Mouse (Mus musculus): ENCODE data around the gene Fam205c. TPM values are rescaled to one million over a fixed set of nuclear protein-coding genes. Genes with fewer than 3 reads are reported as not detected.

The Fam205c gene
- not detected in 2 replicates for polyA plus RNA-seq (2012; rRNA removed)

GRCm38 (mm10) chr4:42874134-42874533 lies at the start of gene Fam205c:
TSS of gene Fam205c (minus strand) at chr4:42874234.

GRCm38 (mm10) chr4:42916617-42917401 lies 42.8 kb upstream of the Fam205c start, which contains the start of gene Phf24:
TSS of gene Phf24 (plus strand) at chr4:42916660.

GRCm38 (mm10) chr4:42856671-42857070 lies 17.4 kb downstream of the Fam205c start, which contains the start of gene Gm12394:
TSS of gene Gm12394 (minus strand) at chr4:42856771.

GRCm38 (mm10) chr4:42853788-42854187 lies 20.2 kb downstream of the Fam205c start, which contains the start of gene Fam205a1:
TSS of gene Fam205a1 (minus strand) at chr4:42853888.

Other genes with a start within 250 kb of the Fam205c start
- 0.63 TPM in 1 of 2 replicates, not detected in the other for gene Gm2564, start 244.5 kb downstream of the Fam205c start, polyA plus RNA-seq (2012; rRNA removed)
- gene Ccl27b, start 219.0 kb downstream of the Fam205c start, polyA plus RNA-seq (2012; rRNA removed) = not detected in 2 replicates
- 0.09 and 0.14 TPM in 2 replicates for gene Il11ra2, start 212.3 kb downstream of the Fam205c start, polyA plus RNA-seq (2012; rRNA removed)
- gene 4930578G10Rik, start 138.7 kb downstream of the Fam205c start, polyA plus RNA-seq (2012; rRNA removed) = not detected in 2 replicates
- 0.86 and 1.9 TPM in 2 replicates for gene Ccl19, start 117.7 kb downstream of the Fam205c start, polyA plus RNA-seq (2012; rRNA removed)
- gene Ccl21a, start 100.2 kb downstream of the Fam205c start, polyA plus RNA-seq (2012; rRNA removed) = 14.0 and 19.6 TPM in 2 replicates
- not detected in 2 replicates for gene Fam205a1, start 20.3 kb downstream of the Fam205c start, polyA plus RNA-seq (2012; rRNA removed)
- not detected in 2 replicates for gene Gm12394, start 17.5 kb downstream of the Fam205c start, polyA plus RNA-seq (2012; rRNA removed)
- gene Phf24, start 42.4 kb upstream of the Fam205c start, polyA plus RNA-seq (2012; rRNA removed) = 1.5 and 2.4 TPM in 2 replicates
- gene Dnajb5, start 75.6 kb upstream of the Fam205c start, polyA plus RNA-seq (2012; rRNA removed) = 10.8 and 12.7 TPM in 2 replicates
- not detected in 2 replicates for gene 1700022I11Rik, start 95.4 kb upstream of the Fam205c start, polyA plus RNA-seq (2012; rRNA removed)
- gene Vcp, start 126.3 kb upstream of the Fam205c start, polyA plus RNA-seq (2012; rRNA removed) = 135 and 178 TPM in 2 replicates
- gene Fancg, start 136.3 kb upstream of the Fam205c start, polyA plus RNA-seq (2012; rRNA removed) = 5.1 and 5.2 TPM in 2 replicates
- 13.3 and 13.9 TPM in 2 replicates for gene Pigo, start 151.6 kb upstream of the Fam205c start, polyA plus RNA-seq (2012; rRNA removed)
- 49.2 and 49.5 TPM in 2 replicates for gene Stoml2, start 157.5 kb upstream of the Fam205c start, polyA plus RNA-seq (2012; rRNA removed)
- 11.8 and 13.7 TPM in 2 replicates for gene Fam214b, start 172.0 kb upstream of the Fam205c start, polyA plus RNA-seq (2012; rRNA removed)
- 7.0 TPM in 2 replicates for gene Unc13b, start 184.7 kb upstream of the Fam205c start, polyA plus RNA-seq (2012; rRNA removed)